Mouse (Mus musculus): ENCODE results near the gene AI837181. TPM values are rescaled to one million over a fixed set of nuclear protein-coding genes. Genes with fewer than 3 reads are reported as not detected.
"Not testable (repeated sequence)": the region's sequence is repeated elsewhere in the genome, so short reads cannot be mapped to it uniquely, and the experiment has no call there.

The AI837181 gene
- total RNA-seq (2021): 10 to 100 TPM; 39.9 to 41.9 TPM
- long read RNA-seq, experiment 1, transcript AI837181-202 (2 exons, 1,528 nt): major isoform, 31 of 46 reads
- long read RNA-seq, experiment 1, partial matches to known transcripts: 0 of 46 reads
- long read RNA-seq, experiment 1, other reads (novel, unspliced or antisense): 11 of 46 reads
- long read RNA-seq, experiment 2, transcript AI837181-201 (2 exons, 1,529 nt): minor isoform, 6 of 31 reads
- long read RNA-seq, experiment 2, transcript AI837181-202 (2 exons, 1,528 nt): major isoform, 15 of 31 reads
- long read RNA-seq, experiment 2, partial matches to known transcripts: 10 of 31 reads
- long read RNA-seq, experiment 2, other reads (novel, unspliced or antisense): 0 of 31 reads

- DNase-seq: peak; percentile 95 to 96
- intact Hi-C loops (cut with DNase I): loop anchor here (2.0 kb wide), 1 partner anchor 36 kb away; the partner anchor contains the start of gene Sart1
These were observed at the start of gene AI837181, which contains the start of gene Drap1 for GRCm38 (mm10) chr19:5424782-5425741. Gene AI837181, plus strand, starts transcription at chr19:5425144. Gene Drap1, minus strand, starts transcription at chr19:5424979.

- intact Hi-C loops (cut with DNase I): no loop called here
- no peak for DNase-seq
These were observed 47.5 kb upstream of the AI837181 start for GRCm38 (mm10) chr19:5377446-5377845.

GRCm38 (mm10) chr19:5383326-5383725 lies 41.6 kb upstream of the AI837181 start:
- intact Hi-C loops (cut with DNase I): no loop called here

DNA sequence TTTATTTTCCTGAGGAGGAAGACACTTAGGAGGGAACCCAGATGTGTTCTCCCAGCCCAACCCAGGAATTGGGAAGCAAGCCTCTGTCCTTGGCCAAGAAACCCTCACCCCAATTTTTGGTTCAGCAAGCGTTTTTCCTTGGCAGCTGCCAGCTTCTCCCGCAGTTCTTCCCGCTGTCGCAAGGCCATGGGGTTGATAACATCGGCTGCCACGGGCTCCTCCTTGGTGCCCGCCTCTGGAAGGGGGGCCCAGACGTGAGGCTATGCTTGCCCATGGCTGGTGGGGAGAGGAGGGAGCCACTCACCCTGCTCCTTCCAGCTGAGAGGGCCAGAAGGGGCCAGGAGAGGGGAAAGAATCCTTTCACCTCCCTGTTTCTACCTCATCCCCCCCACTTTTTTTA lies 40.2 kb upstream of the AI837181 start:
- no peak for DNase-seq
- intact Hi-C loops (cut with DNase I): no loop called here

More at GRCm38 (mm10) chr19:5383326-5383725, 41.6 kb upstream of the AI837181 start:
- no peak for DNase-seq

DNA sequence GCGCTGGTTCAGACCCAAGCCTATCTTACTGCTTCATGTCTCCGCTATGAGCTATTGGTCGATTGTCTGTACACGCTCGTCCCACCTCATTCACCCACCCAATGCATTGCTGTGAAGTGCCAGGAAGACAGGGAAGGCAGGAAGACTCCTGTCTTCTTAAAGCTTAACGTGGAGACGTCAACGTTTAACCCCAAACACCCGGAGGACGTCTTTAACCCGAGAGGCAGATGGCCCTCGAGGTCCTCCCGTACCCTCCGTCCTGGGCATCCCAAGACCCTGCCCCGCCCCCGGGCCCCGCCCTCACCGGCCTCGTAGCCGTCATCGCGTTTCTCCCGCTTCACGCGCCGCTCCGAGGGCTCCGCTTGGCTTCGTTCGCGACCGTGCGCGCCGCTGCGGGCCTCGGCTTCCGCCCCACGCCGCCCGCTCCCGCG lies 36.9 kb upstream of the AI837181 start:
- intact Hi-C loops (cut with DNase I): loop anchor here (1.0 to 2.0 kb wide), 2 partner anchors 22 to 37 kb away; partner anchors contain the start of genes AI837181, Drap1 and Eif1ad
- peak in 1 of 2 experiments; percentile 46 for DNase-seq

DNA sequence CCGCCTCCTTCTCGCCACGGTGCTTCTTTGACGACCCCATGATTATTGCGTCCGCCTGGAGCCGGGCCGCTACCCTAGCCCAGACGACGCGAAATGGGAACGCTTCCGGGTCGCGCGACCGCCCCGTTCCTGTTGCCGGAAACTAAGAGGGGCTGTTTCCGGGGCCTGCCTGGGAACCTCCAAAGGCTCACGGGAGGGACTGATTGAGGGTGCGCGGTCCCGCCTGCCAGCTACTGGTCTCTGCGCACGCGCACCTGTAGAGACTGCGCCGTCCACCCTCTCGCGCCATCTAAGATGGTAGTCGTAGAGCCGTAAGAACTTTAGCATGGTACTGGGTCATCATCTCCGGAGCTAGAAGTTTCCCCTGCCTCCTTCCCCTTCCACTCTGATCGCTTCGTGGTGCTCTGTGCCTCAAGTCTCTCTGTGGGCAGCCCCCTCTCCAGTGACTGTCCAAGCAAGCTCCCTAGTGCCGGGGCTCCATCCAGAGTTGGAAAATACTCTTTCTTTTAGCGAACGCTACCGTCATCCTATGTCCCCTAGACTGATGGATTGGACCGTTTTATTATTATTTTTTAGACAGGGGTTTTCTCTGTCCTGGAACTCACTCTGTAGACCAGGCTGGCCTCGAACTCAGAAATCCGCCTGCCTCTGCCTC lies 36.2 kb upstream of the AI837181 start, which contains the start of gene Sart1:
Sart1 (minus strand) TSS at position 116 of the 655 bp plus-strand sequence.
- DNase-seq: peak; percentile 94
- intact Hi-C loops (cut with DNase I): loop anchor here (1.0 to 2.0 kb wide), 2 partner anchors 22 to 36 kb away; partner anchors contain the start of genes AI837181, Drap1 and Eif1ad

GRCm38 (mm10) chr19:5389647-5390046 lies 35.3 kb upstream of the AI837181 start:
- intact Hi-C loops (cut with DNase I): loop anchor here (2.0 kb wide), 1 partner anchor 35 kb away; the partner anchor contains the start of genes AI837181 and Drap1

DNA sequence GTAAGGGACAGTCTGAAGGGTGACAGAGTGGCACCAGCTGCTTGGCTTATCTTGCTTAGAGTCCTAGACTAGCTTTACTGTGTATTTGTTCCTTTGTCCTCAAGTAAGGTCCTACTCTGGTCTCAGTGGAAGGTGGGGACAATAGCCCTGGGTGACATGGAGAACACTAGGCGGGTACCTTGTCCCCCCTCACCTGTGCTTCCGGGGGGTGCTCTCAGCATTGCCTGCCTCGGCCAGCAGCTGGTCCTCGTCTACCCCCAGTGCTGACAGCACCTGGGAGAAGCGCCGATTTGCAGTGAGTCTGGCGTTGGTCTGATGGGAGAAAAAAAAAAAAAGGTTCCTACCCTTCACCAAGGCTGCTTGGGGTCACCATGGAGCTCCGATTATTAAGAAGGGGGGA lies 34.5 kb upstream of the AI837181 start:
- no peak for DNase-seq
- intact Hi-C loops (cut with DNase I): no loop called here

More at GRCm38 (mm10) chr19:5389647-5390046, 35.3 kb upstream of the AI837181 start:
- peak; percentile 23 to 42 for DNase-seq

DNA sequence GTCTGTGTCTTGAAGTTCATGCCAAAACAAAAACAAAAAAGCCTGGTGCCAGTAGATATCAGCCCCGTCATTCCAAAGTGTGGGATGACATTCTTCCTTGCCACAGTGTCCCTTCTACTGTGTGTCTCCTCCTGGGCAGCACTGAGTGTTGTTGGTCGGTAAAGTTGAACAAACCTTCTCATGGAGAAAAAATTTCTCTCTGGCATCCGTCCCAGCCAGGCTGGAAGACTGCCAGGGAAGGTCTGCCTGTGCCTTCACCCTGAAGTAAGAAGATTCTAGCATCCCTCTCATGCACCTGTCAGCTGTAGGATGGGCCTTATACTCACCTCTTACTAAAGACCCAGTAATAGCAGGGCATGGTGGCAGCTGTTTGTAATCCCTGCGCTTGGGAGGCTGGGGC lies 32.1 kb upstream of the AI837181 start:
- peak; percentile 50 to 61 for DNase-seq
- intact Hi-C loops (cut with DNase I): no loop called here

GRCm38 (mm10) chr19:5394168-5394567 lies 30.8 kb upstream of the AI837181 start:
- intact Hi-C loops (cut with DNase I): no loop called here
- no peak for DNase-seq

GRCm38 (mm10) chr19:5395371-5395770 lies 29.6 kb upstream of the AI837181 start:
- DNase-seq: no peak
- intact Hi-C loops (cut with DNase I): no loop called here

- intact Hi-C loops (cut with DNase I); DNase-seq: not testable (repeated sequence)
These were observed 23.9 kb upstream of the AI837181 start for GRCm38 (mm10) chr19:5401073-5401472.

GRCm38 (mm10) chr19:5402293-5402692 lies 22.7 kb upstream of the AI837181 start, which contains the start of gene Tsga10ip:
Gene Tsga10ip, minus strand, starts transcription at chr19:5402526.
- no peak for DNase-seq
- intact Hi-C loops (cut with DNase I): no loop called here

- intact Hi-C loops (cut with DNase I): no loop called here
- no peak for DNase-seq
These were observed 19.0 kb upstream of the AI837181 start for GRCm38 (mm10) chr19:5405924-5406323.

GRCm38 (mm10) chr19:5406531-5407126 lies 18.3 kb upstream of the AI837181 start:
- intact Hi-C loops (cut with DNase I): not testable (repeated sequence)
- peak; percentile 38 to 43 for DNase-seq

- DNase-seq: peak; percentile 53 to 70
These were observed 17.8 kb upstream of the AI837181 start for GRCm38 (mm10) chr19:5407133-5407532.

GRCm38 (mm10) chr19:5408057-5409001 lies 16.6 kb upstream of the AI837181 start:
- intact Hi-C loops (cut with DNase I): no loop called here
- peak in 1 of 2 experiments; percentile 35 for DNase-seq

More at GRCm38 (mm10) chr19:5407133-5407532, 17.8 kb upstream of the AI837181 start:
- intact Hi-C loops (cut with DNase I): no loop called here

DNA sequence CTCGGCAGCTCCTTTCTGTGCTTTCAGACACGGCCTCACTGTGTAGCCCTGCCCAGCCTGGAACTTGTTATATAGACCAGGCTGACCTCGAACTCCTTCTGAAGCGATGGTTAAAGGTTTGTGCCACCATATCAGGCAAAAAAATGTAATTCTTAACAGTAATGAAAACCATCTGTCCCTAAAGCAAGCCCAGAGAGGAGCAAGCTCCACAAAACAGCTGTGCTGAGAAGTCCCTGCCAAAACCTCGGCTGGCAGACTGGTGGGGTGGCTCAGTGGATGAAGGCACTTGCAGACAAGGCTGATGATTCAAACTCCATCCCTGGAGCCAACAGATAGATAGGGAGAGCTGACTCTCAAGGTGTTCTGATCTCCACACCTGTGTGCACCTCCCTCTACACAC lies 15.9 kb upstream of the AI837181 start:
- intact Hi-C loops (cut with DNase I): no loop called here
- DNase-seq: peak; percentile 62 to 76

Data from heart, postnatal 14 days (tissue).